ENCODE assay signal across 13 mouse cellular contexts in the genomic region with DNA sequence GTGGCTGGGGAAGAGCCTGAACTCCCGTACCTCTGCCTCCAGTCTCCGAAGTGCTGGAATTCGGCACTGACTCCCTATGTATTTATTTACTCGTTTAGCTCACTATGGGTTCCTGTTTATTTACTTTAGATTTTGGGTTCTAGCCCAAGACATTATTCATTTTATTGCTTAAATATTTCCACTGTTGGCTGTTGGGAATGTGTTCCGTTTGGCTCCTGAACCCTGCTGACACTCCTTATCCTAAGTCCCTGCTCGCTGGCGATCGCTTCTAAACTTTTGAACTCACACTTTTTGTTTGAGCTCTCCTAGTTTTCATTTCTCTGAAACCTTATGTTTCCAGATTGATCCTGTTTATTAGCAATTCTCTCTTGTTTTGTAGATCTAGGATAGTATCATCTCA. TPM values are rescaled to one million over a fixed set of nuclear protein-coding genes. Genes with fewer than 3 reads are reported as not detected.
"Had no signal": no experiment of that assay in that cellular context is flagged by ENCODE, and none has a peak within 500 bp of the region (broad histone marks: within the 10 kb centered on the region; RNA-seq: fewer than 3 reads in every experiment).

No protein-coding gene starts in this region.

- H3K4me3 ChIP-seq: left cerebral cortex, adult 2 months; limb, embryonic 10.5 days; liver, embryonic 12.5 days; midbrain, embryonic 15.5 days; neural tube, embryonic 12.5 days; stomach, embryonic 15.5 days had no signal

- H3K9ac ChIP-seq: liver, embryonic 12.5 days; midbrain, embryonic 15.5 days; neural tube, embryonic 12.5 days; stomach, embryonic 15.5 days had no signal

- H3K27me3 ChIP-seq: liver, embryonic 12.5 days; midbrain, embryonic 15.5 days; neural tube, embryonic 12.5 days; stomach, embryonic 15.5 days had no signal

- H3K27ac ChIP-seq: hindbrain, postnatal 0 days; left cerebral cortex, adult 2 months; limb, embryonic 10.5 days; liver, embryonic 12.5 days; midbrain, embryonic 15.5 days; neural tube, embryonic 12.5 days; stomach, embryonic 15.5 days had no signal

- H3K4me1 ChIP-seq: limb, embryonic 10.5 days; midbrain, embryonic 15.5 days; neural tube, embryonic 12.5 days had no signal

- H3K36me3 ChIP-seq: limb, embryonic 10.5 days; liver, embryonic 12.5 days; midbrain, embryonic 15.5 days; neural tube, embryonic 12.5 days; stomach, embryonic 15.5 days had no signal

- DNase-seq: retina, postnatal 1 day; right cerebral cortex, postnatal 14 days; thymus, postnatal 4 days had no signal

- H3K4me2 ChIP-seq: liver, embryonic 12.5 days; midbrain, embryonic 15.5 days; neural tube, embryonic 12.5 days; stomach, embryonic 15.5 days had no signal

- ATAC-seq: hindbrain, postnatal 0 days; liver, embryonic 12.5 days; midbrain, embryonic 15.5 days had no signal

- H3K9me3 ChIP-seq: limb, embryonic 10.5 days; liver, embryonic 12.5 days; midbrain, embryonic 15.5 days; neural tube, embryonic 12.5 days; stomach, embryonic 15.5 days had no signal

RNA-seq across cellular contexts. Expression of a gene that starts 57.3 kb away (rescaled TPM):
- total RNA-seq: monocyte, adult 5-6 weeks; neutrophil, adult 5-6 weeks had no signal
- polyA plus RNA-seq: liver, embryonic 16.5 days had no signal
